Comparison of ENCODE assay signal across 21 mouse cellular contexts in genomic region chr7:92871596-92871995, GRCm38 (mm10).
"Had no signal": no experiment of that assay in that cellular context is flagged by ENCODE, and none has a peak within 500 bp of the region (broad histone marks: within the 10 kb centered on the region; RNA-seq: fewer than 3 reads in every experiment).

No protein-coding gene starts in this region.

- H3K9me3 ChIP-seq: lung, embryonic 15.5 days; midbrain, embryonic 12.5 days; neural tube, embryonic 13.5 days; neural tube, embryonic 15.5 days had no signal

- H3K4me2 ChIP-seq: lung, embryonic 15.5 days; midbrain, embryonic 12.5 days; neural tube, embryonic 13.5 days; neural tube, embryonic 15.5 days had no signal

- H3K27me3 ChIP-seq: lung, embryonic 15.5 days; midbrain, embryonic 12.5 days; neural tube, embryonic 13.5 days; neural tube, embryonic 15.5 days had no signal

- H3K27ac ChIP-seq: liver, embryonic 14.5 days; lung, embryonic 15.5 days; macrophage; midbrain, embryonic 12.5 days; neural tube, embryonic 13.5 days; neural tube, embryonic 15.5 days had no signal

- ATAC-seq: lung, postnatal 0 days; midbrain, embryonic 16.5 days had no signal

- DNase-seq: lung, adult 2 months; lung, postnatal 14 days; lung, postnatal 36 days; midbrain, embryonic 14.5 days; retina, postnatal 1 day; right cerebral cortex, adult 18-20 months; right cerebral cortex, postnatal 25 days; right cerebral cortex, postnatal 4 days; spleen, adult 18-20 months; thymus, adult 18-20 months; thymus, postnatal 14 days; thymus, postnatal 36 days had no signal

- H3K4me3 ChIP-seq: lung, embryonic 15.5 days; midbrain, embryonic 12.5 days; myocyte; neural tube, embryonic 13.5 days; neural tube, embryonic 15.5 days had no signal

- H3K36me3 ChIP-seq: lung, embryonic 15.5 days; midbrain, embryonic 12.5 days; neural tube, embryonic 13.5 days; neural tube, embryonic 15.5 days had no signal

- H3K9ac ChIP-seq: liver, embryonic 14.5 days; lung, embryonic 15.5 days; midbrain, embryonic 12.5 days; neural tube, embryonic 13.5 days; neural tube, embryonic 15.5 days had no signal
